Mouse (Mus musculus) retina, embryonic 14.5 days (tissue): ENCODE measurements around the gene Art1.

Experiments used
- DNase-seq: peaks from one replicate; pipeline ENCODE4 v3.0.0-alpha.2; 2015; ENCODE audit warnings: low spot score

Gene Art1

GRCm38 (mm10) chr7:102101487-102101886, at the start of gene Art1:
Gene Art1 (plus strand): TSS chr7:102101743.
- DNase-seq: no peak

- DNase-seq: no peak
Measured at GRCm38 (mm10) chr7:102061353-102061752, 40.2 kb upstream of the Art1 start.

GRCm38 (mm10) chr7:102062203-102062602, 39.3 kb upstream of the Art1 start:
- DNase-seq: no peak

- DNase-seq: no peak
Measured at GRCm38 (mm10) chr7:102063891-102064290, 37.7 kb upstream of the Art1 start.

GRCm38 (mm10) chr7:102064655-102065045, 36.9 kb upstream of the Art1 start:
- DNase-seq: no peak

- peak; percentile 91 for DNase-seq
Measured at GRCm38 (mm10) chr7:102065046-102065891, 36.3 kb upstream of the Art1 start, which contains the start of the genes Rnf121, Xndc1 and Xntrpc. Gene Rnf121 (minus strand): TSS chr7:102065469. Gene Xndc1 (plus strand): TSS chr7:102065511. Gene Xntrpc (plus strand): TSS chr7:102065713.

- no peak for DNase-seq
Measured at GRCm38 (mm10) chr7:102066363-102066762, 35.2 kb upstream of the Art1 start.

GRCm38 (mm10) chr7:102076714-102077296, 24.7 kb upstream of the Art1 start:
- peak; percentile 29 for DNase-seq

GRCm38 (mm10) chr7:102078517-102078916, 23.0 kb upstream of the Art1 start:
- DNase-seq: peak; percentile 66

- DNase-seq: no peak
Measured at GRCm38 (mm10) chr7:102080311-102080710, 21.2 kb upstream of the Art1 start.

GRCm38 (mm10) chr7:102081784-102082183, 19.8 kb upstream of the Art1 start:
- DNase-seq: no peak

GRCm38 (mm10) chr7:102082816-102083215, 18.7 kb upstream of the Art1 start, which contains the start of gene Trpc2:
Gene Trpc2 (plus strand): TSS chr7:102083116.
- DNase-seq: no peak

GRCm38 (mm10) chr7:102084041-102084696, 17.4 kb upstream of the Art1 start:
- DNase-seq: no peak

- DNase-seq: no peak
Measured at GRCm38 (mm10) chr7:102087336-102087735, 14.2 kb upstream of the Art1 start.

GRCm38 (mm10) chr7:102099760-102100661, 1.5 kb upstream of the Art1 start:
- DNase-seq: peak; percentile 49

- DNase-seq: no peak
Measured at GRCm38 (mm10) chr7:102100868-102101267, 675 bp upstream of the Art1 start.

- DNase-seq: peak; percentile 38
Measured at GRCm38 (mm10) chr7:102102241-102102640, 698 bp downstream of the Art1 start.

- no peak for DNase-seq
Measured at GRCm38 (mm10) chr7:102102696-102103095, 1.2 kb downstream of the Art1 start.

- DNase-seq: no peak
Measured at GRCm38 (mm10) chr7:102103555-102103954, 2.0 kb downstream of the Art1 start.

GRCm38 (mm10) chr7:102104126-102104525, 2.6 kb downstream of the Art1 start:
- no peak for DNase-seq

GRCm38 (mm10) chr7:102106700-102107141, 5.2 kb downstream of the Art1 start:
- DNase-seq: peak; percentile 35

- DNase-seq: no peak
Measured at GRCm38 (mm10) chr7:102108206-102108605, 6.7 kb downstream of the Art1 start.
